9 mouse cellular contexts compared by ENCODE assay signal in the genomic region with DNA sequence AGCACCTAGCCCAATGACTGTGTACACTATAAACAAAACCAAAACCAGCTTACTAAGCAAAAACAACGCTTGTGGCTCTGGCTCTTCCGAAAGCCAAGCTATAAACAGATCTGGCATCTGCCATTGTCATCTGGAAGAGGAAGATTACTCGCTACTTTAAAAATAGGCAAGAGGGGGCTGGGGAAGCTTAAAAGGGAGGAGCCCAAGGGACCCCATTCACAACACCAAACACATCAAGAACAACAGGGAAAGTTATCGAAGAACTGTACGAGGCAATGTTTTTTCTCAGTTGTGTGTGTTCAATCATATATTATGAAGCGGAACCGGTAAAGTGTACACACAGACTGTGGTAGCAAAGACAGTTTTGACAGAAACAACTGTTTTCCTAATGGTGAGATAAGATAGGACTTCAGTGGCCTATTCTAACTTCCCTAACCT. TPM values are rescaled to one million over a fixed set of nuclear protein-coding genes. Genes with fewer than 3 reads are reported as not detected.
DNase-seq lines count a peak whose midpoint lies in the region; ATAC-seq and TF ChIP-seq lines count a peak whose summit lies in the region.
"Had no signal": no experiment of that assay in that cellular context is flagged by ENCODE, and none has a peak within 500 bp of the region (broad histone marks: within the 10 kb centered on the region; RNA-seq: fewer than 3 reads in every experiment).

No protein-coding gene starts in this region.

- ATAC-seq in liver, embryonic 12.5 days: peak; percentile 9; the same call in 1 of the 2 replicates
- no peak for ATAC-seq in stomach, postnatal 0 days (ENCODE audit: low FRiP score, low TSS enrichment)

- peaks cover 50% of the 10 kb centered on the region for H3K4me1 ChIP-seq in liver, embryonic 12.5 days
- H3K4me1 ChIP-seq in stomach, postnatal 0 days (replicated peaks; ENCODE audit: control insufficient read depth, insufficient read depth): 0 out of 2 replicates have a peak, but pooled peaks cover 2% of the 10 kb centered on the region

- peak overlapping the region; percentile 82 for H3K4me3 ChIP-seq in liver, embryonic 12.5 days
- H3K4me3 ChIP-seq in stomach, postnatal 0 days (ENCODE audit: low read depth, low read length): no peak overlapping the region

- H3K36me3 ChIP-seq in liver, embryonic 12.5 days: peaks cover 27% of the 10 kb centered on the region
- H3K36me3 ChIP-seq in stomach, postnatal 0 days (ENCODE audit: control insufficient read depth, insufficient read depth, low read length): no peaks in the 10 kb centered on the region

- H3K9me3 ChIP-seq in liver, embryonic 12.5 days (replicated peaks): no peaks in the 10 kb centered on the region
- no peaks in the 10 kb centered on the region for H3K9me3 ChIP-seq in stomach, postnatal 0 days (ENCODE audit: control insufficient read depth, low read length)

- peak; percentile 58 for DNase-seq in gastrocnemius, adult 18-20 months (ENCODE audit: low spot score)
- no peak for DNase-seq in gastrocnemius, postnatal 14 days
- DNase-seq in spleen, adult 12 weeks (ENCODE audit: low spot score): peak; percentile 15
- no peak for DNase-seq in spleen, adult 18-20 months
- no peak for DNase-seq in stomach, postnatal 0 days (ENCODE audit: low spot score)
- no peak for DNase-seq in right cerebral cortex, adult 2 months (ENCODE audit: low spot score in 2 of 2)
- no peak for DNase-seq in gastrocnemius, adult 8-10 months (ENCODE audit: low spot score in 2 of 2)
- DNase-seq: cerebellum, postnatal 10 days had no signal

- H3K27me3 ChIP-seq in liver, embryonic 12.5 days (replicated peaks): no peaks in the 10 kb centered on the region
- no peaks in the 10 kb centered on the region for H3K27me3 ChIP-seq in stomach, postnatal 0 days (ENCODE audit: control insufficient read depth, insufficient read depth, low read length)

- H3K9ac ChIP-seq in liver, embryonic 12.5 days: peak overlapping the region; percentile 83
- H3K9ac ChIP-seq in stomach, postnatal 0 days (ENCODE audit: low read length): no peak overlapping the region

- TF ChIP-seq CTCF in stomach, postnatal 0 days (IDR thresholded peaks at IDR 0.05; ENCODE audit: low read depth): no peak

- 15% methylated on average over 7 of the region's 7 CpGs for WGBS in liver, embryonic 12.5 days (ENCODE audit: insufficient replicate concordance)
- WGBS in stomach, postnatal 0 days: 66% methylated on average over 7 of the region's 7 CpGs

- intact Hi-C loops in gastrocnemius, postnatal 14 days (cut with DNase I; ENCODE audit: low total_unique reads): no loop called here

- H3K4me2 ChIP-seq in liver, embryonic 12.5 days: peak overlapping the region; percentile 89
- H3K4me2 ChIP-seq in stomach, postnatal 0 days (replicated peaks; ENCODE audit: low read depth): peak overlapping the region; percentile 63

- no peak for TF ChIP-seq EP300 in stomach, postnatal 0 days (optimal IDR thresholded peaks at IDR 0.05)

- H3K27ac ChIP-seq in liver, embryonic 12.5 days: peak overlapping the region; percentile 90
- no peak overlapping the region for H3K27ac ChIP-seq in stomach, postnatal 0 days (replicated peaks)

RNA-seq across cellular contexts. Expression of a gene that starts 1.9 kb away (rescaled TPM):
- total RNA-seq in gastrocnemius, adult 18-20 months (2021): 10 to 100 TPM; 54.0 to 56.5 TPM
- 10 to 100 TPM; 42.6 to 43.0 TPM for total RNA-seq in gastrocnemius, postnatal 14 days (2021)
- 28.6 and 30.3 TPM in 2 replicates for polyA plus RNA-seq in liver, embryonic 12.5 days (2016; fragmentation: Nextera tagmentation; extraction: Ambion mirVana)
- 15.9 and 19.3 TPM in 2 replicates for polyA plus RNA-seq in stomach, postnatal 0 days (2015; fragmentation: Nextera tagmentation; extraction: Ambion mirVana)
- total RNA-seq in gastrocnemius, adult 8-10 months (2022): 10 to 100 TPM; 54.1 to 72.5 (median 64.8) TPM

Comparison
In these comparisons a context has a peak if more than half of its experiments do, and no peak if none do; other contexts are left out.
1. DNase-seq: peak in gastrocnemius, adult 18-20 months (single experiment) and spleen, adult 12 weeks (single experiment); none in gastrocnemius, postnatal 14 days (single experiment), spleen, adult 18-20 months (0 of 2), stomach, postnatal 0 days (single experiment), right cerebral cortex, adult 2 months (0 of 2) and gastrocnemius, adult 8-10 months (0 of 2).